Mouse (Mus musculus) CH12.LX (cell line): ENCODE data around the gene Atxn7l3. TPM values are rescaled to one million over a fixed set of nuclear protein-coding genes. Genes with fewer than 3 reads are reported as not detected.

Experiments used
- DNase-seq: peaks from one replicate; pipeline ENCODE4 v3.0.0-alpha.2; 2013; ENCODE audit errors: extremely low read depth
- H3K27ac ChIP-seq: 2 replicates; pipeline ENCODE4 v1.5.1; 2012; ENCODE audit warnings: low read depth, mild to moderate bottlenecking, control low read depth, moderate library complexity; ENCODE audit not compliant: insufficient read depth
- H3K27me3 ChIP-seq: replicated peaks from 2 replicates; pipeline ENCODE3; 2012; ENCODE audit warnings: inconsistent platforms
- H3K36me3 ChIP-seq, 2 experiments: replicated peaks in 1 of 2; 2 replicates each; pipeline versions ENCODE3 to v1.6.1; 2012; ENCODE audit warnings: inconsistent platforms in 1 of 2, low read length in 1 of 2, mild to moderate bottlenecking in 1 of 2, mixed read lengths in 1 of 2, moderate library complexity in 1 of 2; ENCODE audit not compliant: control insufficient read depth in 1 of 2, insufficient read depth in 1 of 2
- H3K4me1 ChIP-seq, 2 experiments: 2 replicates each; pipeline ENCODE4 v1.6.1; 2012; ENCODE audit warnings: inconsistent platforms in 1 of 2, moderate library complexity in 1 of 2; ENCODE audit not compliant: insufficient read depth in 2 of 2, control insufficient read depth in 1 of 2
- H3K4me2 ChIP-seq: 2 replicates; pipeline ENCODE4 v1.6.1; 2012; ENCODE audit warnings: low read depth, mild to moderate bottlenecking, control low read depth; ENCODE audit not compliant: poor library complexity, insufficient read depth, severe bottlenecking
- H3K4me3 ChIP-seq, 3 experiments: fragments of 150-350 bp in 1 of 3; sonication (generic) in 1 of 3; replicated peaks in 1 of 3; 2 replicates each; pipeline versions ENCODE3 to v1.5.1; 2011 to 2012; ENCODE audit warnings: low read depth in 2 of 3, low read length in 2 of 3, mild to moderate bottlenecking in 2 of 3, moderate library complexity in 2 of 3, control low read depth in 1 of 3, improper control_type of control experiment in 1 of 3, inconsistent platforms in 1 of 3, mixed read lengths in 1 of 3; ENCODE audit not compliant: poor library complexity in 1 of 3
- H3K79me2 ChIP-seq: replicated peaks from 2 replicates; pipeline ENCODE4 v1.6.1; 2012; ENCODE audit warnings: mild to moderate bottlenecking, moderate library complexity; ENCODE audit not compliant: control insufficient read depth, poor library complexity, insufficient read depth, severe bottlenecking; ENCODE audit errors: extremely low read depth
- H3K9ac ChIP-seq: 2 replicates; pipeline ENCODE4 v1.6.1; 2012; ENCODE audit warnings: low read depth, mild to moderate bottlenecking, control low read depth, moderate library complexity; ENCODE audit not compliant: insufficient read depth
- H3K9me3 ChIP-seq: replicated peaks from 2 replicates; pipeline ENCODE3; 2012; ENCODE audit warnings: low read length, inconsistent platforms, mixed read lengths
- CHD2 ChIP-seq: IDR thresholded peaks from 2 replicates; pipeline ENCODE4 v1.6.1; 2011; ENCODE audit warnings: low read length, improper control_type of control experiment
- E2F4 ChIP-seq: IDR thresholded peaks from 2 replicates; pipeline ENCODE4 v1.6.1; 2011; ENCODE audit warnings: low read depth, low read length, improper control_type of control experiment; ENCODE audit not compliant: insufficient replicate concordance
- ETS1 ChIP-seq: conservative IDR thresholded peaks from 2 replicates; pipeline ENCODE4 v1.6.1; 2012; ENCODE audit warnings: low read depth, mild to moderate bottlenecking, inconsistent platforms, low read length, improper control_type of control experiment, moderate library complexity
- HCFC1 ChIP-seq: IDR thresholded peaks from 2 replicates; pipeline ENCODE4 v1.6.1; 2012; ENCODE audit warnings: low read depth, mild to moderate bottlenecking, inconsistent platforms, low read length, improper control_type of control experiment
- KAT2A ChIP-seq: IDR thresholded peaks from 2 replicates; pipeline ENCODE4 v1.6.1; 2012; ENCODE audit warnings: low read length, improper control_type of control experiment, inconsistent platforms; ENCODE audit not compliant: insufficient replicate concordance
- MAX ChIP-seq: IDR thresholded peaks from 2 replicates; pipeline ENCODE4 v1.6.1; 2011; ENCODE audit warnings: low read length, improper control_type of control experiment
- NELFE ChIP-seq: IDR thresholded peaks from 2 replicates; pipeline ENCODE4 v1.6.1; 2011; ENCODE audit warnings: low read depth, low read length, improper control_type of control experiment
- RAD21 ChIP-seq: IDR thresholded peaks from 2 replicates; pipeline ENCODE4 v1.6.1; 2011; ENCODE audit warnings: low read depth, mild to moderate bottlenecking, low read length, improper control_type of control experiment, moderate library complexity
- SIN3A ChIP-seq: IDR thresholded peaks from 2 replicates; pipeline ENCODE4 v1.6.1; 2012; ENCODE audit warnings: low read length, improper control_type of control experiment, inconsistent platforms
- SMC3 ChIP-seq: IDR thresholded peaks from 2 replicates; pipeline ENCODE4 v1.6.1; 2011; ENCODE audit warnings: low read depth, low read length, improper control_type of control experiment
- TBP ChIP-seq: conservative IDR thresholded peaks from 2 replicates; pipeline ENCODE4 v1.6.1; 2011; ENCODE audit warnings: low read depth, low read length, improper control_type of control experiment
- TCF12 ChIP-seq: IDR thresholded peaks from 2 replicates; pipeline ENCODE4 v1.6.1; 2014; ENCODE audit warnings: low read depth, mild to moderate bottlenecking, inconsistent platforms, low read length, improper control_type of control experiment
- UBTF ChIP-seq: IDR thresholded peaks from 2 replicates; pipeline ENCODE4 v1.6.1; 2012; ENCODE audit warnings: low read depth, mild to moderate bottlenecking, inconsistent platforms, low read length, improper control_type of control experiment, moderate library complexity
- USF1 ChIP-seq: IDR thresholded peaks from 2 replicates; pipeline ENCODE4 v1.6.1; 2014; ENCODE audit warnings: low read depth, mild to moderate bottlenecking, inconsistent platforms, low read length, improper control_type of control experiment
- USF2 ChIP-seq: conservative IDR thresholded peaks from 2 replicates; pipeline ENCODE4 v1.6.1; 2011; ENCODE audit warnings: low read depth, low read length, improper control_type of control experiment
- ZC3H11A ChIP-seq: IDR thresholded peaks from 2 replicates; pipeline ENCODE4 v1.6.1; 2012; ENCODE audit warnings: low read depth, mild to moderate bottlenecking, inconsistent platforms, low read length, improper control_type of control experiment
- ZKSCAN1 ChIP-seq: IDR thresholded peaks from 2 replicates; pipeline ENCODE4 v1.6.1; 2012; ENCODE audit warnings: low read depth, inconsistent platforms, low read length, improper control_type of control experiment, borderline replicate concordance
- ZNF384 ChIP-seq: IDR thresholded peaks from 2 replicates; pipeline ENCODE4 v1.6.1; 2012; ENCODE audit warnings: low read depth, low read length, improper control_type of control experiment, inconsistent platforms
- dilution Hi-C: fragments of 300-500 bp; cut with MboI; formaldehyde crosslinking; loops from 2 replicates; pipeline ENCODE4 v1.14.3; 2020; ENCODE audit warnings: low sequenced_read_pairs; ENCODE audit not compliant: extremely low pct_unique_long_range_greater_than_20kb, extremely low pct_ligation_motif_present
- in situ Hi-C: fragments of 300-500 bp; cut with MboI; formaldehyde crosslinking; loops from 3 replicates; pipeline ENCODE4 v1.14.3; 2019; ENCODE audit warnings: low sequenced_read_pairs, low pct_ligation_motif_present, low pct_unique_long_range_greater_than_20kb, mixed read lengths
- polyA plus RNA-seq: library from polyadenylated mRNA; unstranded; fragments of >175 nt; gene quantifications from 2 replicates; pipeline ENCODE4 v1.2.1, GENCODE M21; 2012; ENCODE audit warnings: low read depth; ENCODE audit not compliant: insufficient read length
- total RNA-seq, 2 experiments: library from RNA; depleted of rRNA; stranded (reverse); fragments of 300-350 nt in 1 of 2; fragments of >200 nt in 1 of 2; gene quantifications; 2 replicates each; pipeline ENCODE4 v1.2.3; 2012 to 2014

The Atxn7l3 gene
- total and polyA plus RNA-seq, 3 experiments = 40.7 to 59.0 (median 46.6) TPM

DNA sequence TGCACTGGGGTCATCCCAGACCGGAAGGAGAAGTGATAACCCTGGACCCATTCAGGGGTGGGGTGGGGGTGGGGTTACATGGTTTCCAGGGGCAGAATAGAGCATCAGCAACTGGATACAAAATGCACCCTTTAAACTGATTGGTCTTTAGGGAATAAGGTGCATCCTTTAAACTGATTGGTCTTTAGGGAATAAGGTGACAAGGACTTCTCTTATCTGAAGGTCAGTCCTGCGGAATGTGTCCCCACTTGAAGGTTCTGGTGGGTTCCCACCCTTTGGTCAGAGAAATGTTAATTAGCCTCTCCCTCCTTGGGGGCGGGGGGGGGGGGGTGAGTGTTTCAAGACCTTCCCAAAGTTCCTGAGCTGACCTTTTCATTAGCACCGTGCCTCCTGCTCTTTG is 35.4 kb upstream of the Atxn7l3 start:
- no peak overlapping the region for H3K9ac ChIP-seq
- H3K79me2 ChIP-seq = no peaks in the 10 kb centered on the region
- no peaks in the 10 kb centered on the region for H3K36me3 ChIP-seq
- H3K4me3 ChIP-seq = no peak overlapping the region
- no peak for DNase-seq
- TF ChIP-seq HCFC1 (no peak), MAX (no peak), ZC3H11A (no peak), KAT2A (no peak), USF2 (no peak), ZKSCAN1 (no peak), SMC3 (no peak), UBTF (no peak), ETS1 (no peak), TCF12 (no peak), NELFE (no peak), ZNF384 (no peak), SIN3A (no peak), RAD21 (no peak), TBP (no peak)
- TF ChIP-seq, all 38 proteins: peak for 0
- no peak overlapping the region for H3K27ac ChIP-seq
- dilution Hi-C loops (no loop called here), in situ Hi-C loops (no loop called here)
- no peak overlapping the region for H3K4me2 ChIP-seq
- H3K9me3 ChIP-seq = peaks cover 7% of the 10 kb centered on the region
- no peaks in the 10 kb centered on the region for H3K4me1 ChIP-seq
- H3K27me3 ChIP-seq = peaks cover 48% of the 10 kb centered on the region

DNA sequence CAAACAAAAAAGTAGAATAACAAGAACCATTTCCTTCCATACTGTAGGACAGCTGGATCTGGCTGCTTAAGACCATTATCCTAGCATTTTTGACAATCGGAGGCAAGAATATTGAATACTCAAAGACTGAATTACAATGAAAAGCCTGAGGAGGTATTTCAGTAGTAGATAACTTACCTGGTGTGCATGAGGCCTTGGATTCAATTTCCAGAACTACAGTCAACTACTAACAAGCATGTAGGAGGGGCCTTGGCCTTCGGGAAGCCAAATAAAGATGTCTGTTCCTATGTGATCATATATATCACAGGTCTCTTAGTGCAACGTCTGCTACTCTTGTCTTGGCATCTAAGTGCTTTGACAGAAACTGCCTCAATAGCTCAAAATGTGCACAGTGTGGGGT is 33.6 kb upstream of the Atxn7l3 start:
- dilution Hi-C loops (no loop called here), in situ Hi-C loops (no loop called here)
- Histone ChIP-seq H3K27me3 (peaks cover 53% of the 10 kb centered on the region), H3K9ac (no peak overlapping the region), H3K79me2 (no peaks in the 10 kb centered on the region), H3K36me3 (no peaks in the 10 kb centered on the region), H3K4me2 (no peak overlapping the region), H3K9me3 (peaks cover 7% of the 10 kb centered on the region), H3K4me3 (no peak overlapping the region), H3K4me1 (no peaks in the 10 kb centered on the region)
- no peak for DNase-seq
- TF ChIP-seq USF1 (no peak), E2F4 (no peak), CHD2 (no peak)
- TF ChIP-seq, all 38 proteins: peak for 0
- H3K27ac ChIP-seq = no peak overlapping the region
